Comparison of ENCODE assay signal across 8 mouse cellular contexts in the genomic region with DNA sequence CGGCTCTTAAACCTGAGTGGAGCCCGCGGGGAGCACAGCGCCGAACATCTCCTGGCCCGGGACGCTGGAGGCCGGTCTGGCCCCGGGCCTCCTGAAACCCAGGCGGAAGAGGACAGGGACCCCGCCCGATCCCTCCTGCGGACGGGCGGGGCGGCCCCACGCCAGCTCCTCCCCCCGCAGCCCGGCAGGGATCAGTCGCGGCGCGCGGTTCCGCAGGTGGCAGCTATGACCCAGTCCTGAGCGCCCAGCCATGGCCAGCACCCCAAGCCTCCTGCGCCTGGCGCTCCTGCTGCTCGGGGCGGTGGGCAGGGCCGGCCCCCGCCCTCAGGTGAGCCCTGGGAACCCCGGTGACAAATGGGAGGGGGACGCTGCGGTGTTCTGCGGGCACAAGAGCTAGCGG. TPM values are rescaled to one million over a fixed set of nuclear protein-coding genes. Genes with fewer than 3 reads are reported as not detected.
DNase-seq lines count a peak whose midpoint lies in the region; ATAC-seq and TF ChIP-seq lines count a peak whose summit lies in the region.

A gene (plus strand): TSS at position 191 of the 400 bp plus-strand sequence.

- 2% methylated on average over 37 of the region's 37 CpGs for WGBS in thymus, adult 2 months
- WGBS in liver, embryonic 13.5 days (ENCODE audit: insufficient replicate concordance): under 1% methylated on average over 37 of the region's 37 CpGs
- under 1% methylated on average over 37 of the region's 37 CpGs for WGBS in neural tube, embryonic 11.5 days

- no peak for TF ChIP-seq POLR2A in thymus, adult 2 months (IDR thresholded peaks at IDR 0.05; ENCODE audit: control insufficient read depth, extremely low read depth, insufficient read depth, low read length, poor library complexity)

- no peak for DNase-seq in thymus, adult 2 months
- no peak for DNase-seq in thymus, postnatal 10 days (ENCODE audit: low spot score in 2 of 2)
- DNase-seq in liver, embryonic 13.5 days: no peak
- no peak for DNase-seq in neural tube, embryonic 11.5 days (ENCODE audit: low spot score)
- no peak for DNase-seq in urinary bladder, postnatal 4 days (ENCODE audit: low spot score in 2 of 2)
- DNase-seq in layer of hippocampus, adult 9-10 months (ENCODE audit: low spot score): no peak
- no peak for DNase-seq in spleen, adult 18-20 months

- TF ChIP-seq CTCF in thymus, adult 2 months (IDR thresholded peaks at IDR 0.05; ENCODE audit: borderline replicate concordance, control insufficient read depth, extremely low read depth, insufficient read depth, low read length, poor library complexity): no peak

- peaks cover 12% of the 10 kb centered on the region for H3K27me3 ChIP-seq in thymus, adult 2 months (ENCODE audit: control insufficient read depth, insufficient read depth, low read length)
- H3K27me3 ChIP-seq in liver, embryonic 13.5 days: peaks cover 50% of the 10 kb centered on the region
- H3K27me3 ChIP-seq in neural tube, embryonic 11.5 days (ENCODE audit: control insufficient read depth, insufficient read depth, low read length): peaks cover 13% of the 10 kb centered on the region

- H3K36me3 ChIP-seq in thymus, adult 2 months (ENCODE audit: control insufficient read depth, insufficient read depth, low read length): no peaks in the 10 kb centered on the region
- H3K36me3 ChIP-seq in liver, embryonic 13.5 days: no peaks in the 10 kb centered on the region
- H3K36me3 ChIP-seq in neural tube, embryonic 11.5 days (ENCODE audit: control insufficient read depth, insufficient read depth, low read length): no peaks in the 10 kb centered on the region

- peak within 1 kb of the TSS; percentile 17; the same call in 1 of the 2 replicates for H3K9ac ChIP-seq in liver, embryonic 13.5 days
- H3K9ac ChIP-seq in neural tube, embryonic 11.5 days (ENCODE audit: low read length): peak within 1 kb of the TSS; percentile 50

- H3K4me3 ChIP-seq in thymus, adult 2 months (ENCODE audit: control insufficient read depth, insufficient read depth, low read length): peak within 1 kb of the TSS; percentile 17
- peak within 1 kb of the TSS; percentile 44 for H3K4me3 ChIP-seq in liver, embryonic 13.5 days (replicated peaks)
- peak within 1 kb of the TSS; percentile 39 for H3K4me3 ChIP-seq in neural tube, embryonic 11.5 days (ENCODE audit: low read depth, low read length)

- H3K9me3 ChIP-seq in liver, embryonic 13.5 days (replicated peaks): no peaks in the 10 kb centered on the region
- H3K9me3 ChIP-seq in neural tube, embryonic 11.5 days (ENCODE audit: control insufficient read depth, low read length): no peaks in the 10 kb centered on the region

- ATAC-seq in granulocyte monocyte progenitor cell, adult 5-6 weeks (replicated peaks; ENCODE audit: poor library complexity, severe bottlenecking): peak; percentile 69
- ATAC-seq in liver, embryonic 13.5 days (ENCODE audit: low read depth): no peak
- no peak for ATAC-seq in neural tube, embryonic 11.5 days (ENCODE audit: insufficient read depth, low FRiP score, low TSS enrichment)

- no peak within 1 kb of the TSS for H3K27ac ChIP-seq in thymus, adult 2 months (ENCODE audit: control insufficient read depth, insufficient read depth, low read length)
- no peak within 1 kb of the TSS for H3K27ac ChIP-seq in liver, embryonic 13.5 days
- no peak within 1 kb of the TSS for H3K27ac ChIP-seq in neural tube, embryonic 11.5 days (ENCODE audit: low read depth, low read length)

- H3K4me1 ChIP-seq in thymus, adult 2 months (replicated peaks; ENCODE audit: control insufficient read depth, insufficient read depth, low read length): peaks cover 25% of the 10 kb centered on the region
- H3K4me1 ChIP-seq in liver, embryonic 13.5 days (replicated peaks): no peaks in the 10 kb centered on the region
- H3K4me1 ChIP-seq in neural tube, embryonic 11.5 days (ENCODE audit: control insufficient read depth, insufficient read depth, low read length): peaks cover 3% of the 10 kb centered on the region; the same call in 1 of the 2 replicates

- peak within 1 kb of the TSS; percentile 61 for H3K4me2 ChIP-seq in liver, embryonic 13.5 days
- H3K4me2 ChIP-seq in neural tube, embryonic 11.5 days (ENCODE audit: low read depth): peak within 1 kb of the TSS; percentile 86

RNA-seq across cellular contexts. Expression of the gene that starts here (rescaled TPM):
- polyA plus RNA-seq in thymus, adult 2 months (2012; rRNA removed): 0.07 and 0.14 TPM in 2 replicates
- not detected in 2 replicates for total RNA-seq in granulocyte monocyte progenitor cell, adult 5-6 weeks (2014; fragmentation: Nextera tagmentation)
- total RNA-seq in granulocyte monocyte progenitor cell, adult 5-6 weeks (2017): not detected in 2 replicates
- polyA plus RNA-seq in liver, embryonic 13.5 days (2015; fragmentation: Nextera tagmentation; extraction: Ambion mirVana): not detected in 2 replicates
- polyA plus RNA-seq in neural tube, embryonic 11.5 days (2014; fragmentation: Nextera tagmentation; extraction: Ambion mirVana): 0.07 and 0.08 TPM in 2 replicates

Comparison
In these comparisons a context has a peak if more than half of its experiments do, and no peak if none do; other contexts are left out.
1. Peak in ATAC-seq in granulocyte monocyte progenitor cell, adult 5-6 weeks; RNA of the gene not detected or under 1 TPM.